Mouse (Mus musculus): ENCODE data around the gene Prokr1. TPM values are rescaled to one million over a fixed set of nuclear protein-coding genes. Genes with fewer than 3 reads are reported as not detected.

Gene Prokr1
- total RNA-seq (2023) = under 1 TPM in 1 of 2 experiments, not detected in 1; 0.35 TPM

DNA sequence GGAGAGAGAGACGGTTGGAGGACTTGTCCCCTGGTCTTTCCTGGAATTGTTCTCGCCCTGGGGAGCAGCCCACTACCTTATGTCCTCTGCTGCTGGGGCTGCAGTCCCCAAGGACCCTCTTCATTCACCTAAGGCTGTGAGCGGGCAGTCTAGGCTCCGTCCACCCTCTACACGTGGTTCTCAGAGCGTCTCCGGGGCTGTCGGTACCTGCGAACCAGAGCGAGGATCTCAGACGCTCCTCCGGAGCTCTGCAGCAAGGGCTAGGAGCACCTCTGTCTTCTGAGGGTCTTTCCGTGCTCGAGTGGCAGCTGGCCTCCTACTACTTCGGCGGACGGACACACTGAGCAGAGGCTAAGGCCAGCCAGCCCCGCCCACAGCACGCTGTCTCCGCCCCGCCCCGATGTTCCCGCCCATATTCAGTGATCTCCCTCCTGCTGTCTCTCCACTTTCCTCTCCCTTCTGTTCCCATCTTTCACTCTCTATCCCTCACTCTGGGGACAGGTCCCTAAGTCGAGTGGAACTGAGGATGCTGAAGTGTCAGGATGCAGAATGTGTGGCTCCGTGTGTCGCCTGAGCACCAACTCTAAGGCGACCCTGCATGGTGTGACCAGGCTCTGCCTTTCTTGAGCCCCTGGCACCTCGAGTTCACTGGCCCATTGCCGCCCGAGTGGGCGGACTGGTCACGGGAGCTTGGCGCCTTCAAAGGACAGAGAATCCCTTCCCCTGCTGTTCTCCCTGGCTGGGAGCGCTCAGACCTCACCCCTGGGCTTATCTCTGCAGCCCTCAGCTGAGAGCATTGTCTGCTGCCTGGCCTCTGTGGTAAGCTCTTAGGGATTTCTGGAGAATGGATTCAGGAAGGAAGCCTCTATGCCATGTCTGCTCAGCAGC lies at the start of gene Prokr1:
TSS of gene Prokr1 (minus strand) at position 350 of the 888 bp plus-strand sequence.

DNA sequence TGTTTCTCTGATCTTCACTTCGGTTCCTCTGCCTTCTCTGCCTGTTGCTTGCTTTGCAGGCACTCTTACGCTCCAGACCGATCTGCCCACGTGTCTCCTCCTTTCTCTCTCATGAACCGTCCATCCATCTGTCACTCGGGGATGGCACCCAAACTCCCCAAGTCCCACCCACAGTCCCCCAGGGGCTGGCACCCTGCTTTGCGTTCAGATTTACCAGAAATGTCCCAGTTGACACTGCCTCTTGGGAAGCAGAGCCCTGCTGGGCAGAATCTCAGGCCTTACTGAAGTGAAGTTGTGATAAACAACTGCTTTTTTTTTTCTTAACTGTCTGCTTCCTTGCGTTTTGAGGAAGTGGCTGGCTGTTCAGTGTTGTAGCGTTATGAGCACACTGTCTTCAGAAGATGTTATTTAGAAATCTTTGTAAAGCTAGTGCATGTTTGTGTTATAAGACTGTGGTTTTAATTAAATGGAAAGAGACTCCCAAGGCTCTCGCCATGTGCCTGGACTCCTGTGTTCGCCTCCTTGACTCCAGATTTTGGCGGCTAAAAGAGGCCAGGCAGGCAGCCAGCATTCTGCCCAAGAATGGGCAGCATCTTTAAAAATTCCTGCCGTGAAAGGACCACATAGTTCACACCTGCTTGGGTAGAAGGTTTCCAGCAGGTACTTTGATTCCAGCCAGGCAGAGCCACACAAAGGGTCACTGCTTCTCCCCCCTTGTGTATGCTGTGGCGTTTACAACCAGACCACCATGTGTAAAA lies 57.4 kb downstream of the Prokr1 start, which contains the start of gene Arhgap25:
TSS of gene Arhgap25 (minus strand) at position 307 of the 758 bp plus-strand sequence.

Other genes with a start within 250 kb of the Prokr1 start
- not detected for gene Gkn1, start 239.8 kb downstream of the Prokr1 start, total RNA-seq (2023)
- not detected for gene Gkn2, start 217.4 kb downstream of the Prokr1 start, total RNA-seq (2023)
- not detected for gene Gkn3, start 201.8 kb downstream of the Prokr1 start, total RNA-seq (2023)
- not detected for gene Bmp10, start 161.7 kb downstream of the Prokr1 start, total RNA-seq (2023)
- 100 to 1,000 TPM; 163 to 165 TPM for gene Arhgap25, start 57.5 kb downstream of the Prokr1 start, total RNA-seq (2023)
- gene Aplf, start 81.5 kb upstream of the Prokr1 start, total RNA-seq (2023) = 1 to 10 TPM; 7.0 to 7.1 TPM
- not detected for gene Efcc1, start 140.1 kb upstream of the Prokr1 start, total RNA-seq (2023)
- gene Gp9, start 187.3 kb upstream of the Prokr1 start, total RNA-seq (2023) = not detected
- gene Rab43, start 221.4 kb upstream of the Prokr1 start, total RNA-seq (2023) = 10 to 100 TPM; 52.1 to 62.9 TPM
- 1 to 10 TPM; 2.7 to 4.4 TPM for gene Gm45140, start 245.1 kb upstream of the Prokr1 start, total RNA-seq (2023)
- gene Isy1, start 248.1 kb upstream of the Prokr1 start, total RNA-seq (2023) = 10 to 100 TPM; 93.5 to 99.4 TPM